Mouse (Mus musculus): ENCODE results near the gene Gpr87.

- TF ChIP-seq MYOG (IDR thresholded peaks at IDR 0.05; ENCODE audit: control insufficient read depth, extremely low read depth, insufficient read length) (no peak), MYOD1 (IDR thresholded peaks at IDR 0.05; ENCODE audit: control insufficient read depth, insufficient read length, low read depth) (no peak)
Measured at GRCm38 (mm10) chr3:59168476-59168875, 26.4 kb downstream of the Gpr87 start.

Data from C2C12 (cell line).